Mouse (Mus musculus) layer of hippocampus, adult 2 months (tissue): ENCODE results near the gene Chmp2a. TPM values are rescaled to one million over a fixed set of nuclear protein-coding genes. Genes with fewer than 3 reads are reported as not detected.

Experiments
- DNase-seq, 2 experiments: peaks; one replicate each; pipeline ENCODE4 v3.0.0; 2022; ENCODE audit warnings: low spot score in 2 of 2
- H3K27ac ChIP-seq: fragments of 200-600 bp; 2 replicates; pipeline ENCODE4 v1.8.1; 2022
- H3K4me3 ChIP-seq: fragments of 200-600 bp; 2 replicates; pipeline ENCODE4 v1.8.1; 2022; ENCODE audit warnings: mild to moderate bottlenecking
- CTCF ChIP-seq: fragments of 200-600 bp; conservative IDR thresholded peaks from 2 replicates; pipeline ENCODE4 v1.8.1; 2022; ENCODE audit warnings: antibody characterized with exemption, mild to moderate bottlenecking, moderate library complexity
- total RNA-seq, 2 experiments: library from RNA; stranded (reverse); gene quantifications; 2 replicates each; pipeline ENCODE4 v1.2.3; 2021

The Chmp2a gene
- total RNA-seq, 2 experiments from 2014 or later: 133 to 141 TPM

DNA sequence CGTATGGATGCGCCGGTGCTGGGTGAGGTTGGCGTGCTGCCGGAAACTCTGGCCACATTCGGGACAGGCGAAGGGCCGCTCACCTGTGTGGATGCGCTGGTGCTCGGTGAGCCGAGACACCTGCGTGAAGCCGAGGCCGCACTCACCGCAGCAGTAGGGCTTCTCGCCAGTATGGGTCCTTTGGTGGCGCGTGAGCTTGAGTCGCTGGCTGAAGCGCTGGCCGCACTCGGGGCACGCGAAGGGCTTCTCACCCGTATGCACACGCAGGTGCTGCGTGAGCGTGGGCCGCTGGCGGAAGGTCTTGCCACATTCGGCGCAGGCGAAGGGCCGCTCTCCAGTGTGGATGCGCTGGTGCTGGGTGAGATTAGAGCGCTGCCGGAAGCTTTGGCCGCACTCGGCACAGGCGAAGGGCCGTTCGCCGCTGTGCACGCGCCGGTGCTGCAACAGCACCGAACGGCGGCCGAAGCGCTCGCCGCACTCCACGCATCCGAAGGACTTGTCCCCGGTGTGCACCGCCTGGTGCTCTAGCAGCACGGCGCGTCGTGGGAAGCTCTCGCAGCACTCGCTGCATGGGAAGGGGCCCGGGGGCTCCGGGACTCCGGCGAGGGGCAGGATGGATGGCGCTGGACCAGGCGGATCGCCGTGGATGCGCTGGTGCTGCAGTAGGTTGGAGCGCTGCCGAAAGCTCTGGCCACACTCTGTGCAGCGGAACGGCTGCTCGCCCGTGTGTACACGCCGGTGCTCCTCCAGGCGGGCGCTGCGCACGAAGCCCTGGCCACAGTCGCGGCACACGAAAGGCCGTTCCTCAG lies 9.0 kb upstream of the Chmp2a start:
- no peak for TF ChIP-seq CTCF
- Histone ChIP-seq H3K27ac (peak overlapping the region; percentile 90), H3K4me3 (peak overlapping the region; percentile 64)
- no peak for DNase-seq

DNA sequence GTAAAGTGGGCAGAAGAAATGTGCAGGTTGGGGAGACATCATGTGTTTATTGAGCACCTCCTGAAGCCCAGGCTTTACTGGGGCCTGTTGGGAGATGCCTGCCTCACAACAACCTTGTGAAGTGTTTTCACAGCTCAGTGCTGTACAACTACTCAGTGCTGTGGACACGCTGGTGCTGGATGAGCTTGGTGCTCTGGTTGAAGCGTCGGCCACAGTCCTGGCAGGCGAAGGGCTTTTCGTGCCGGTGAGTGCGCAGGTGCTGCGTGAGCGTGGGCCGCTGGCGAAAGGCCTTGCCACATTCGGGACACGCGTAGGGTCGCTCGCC lies 8.5 kb upstream of the Chmp2a start:
- no peak for DNase-seq
- Histone ChIP-seq H3K27ac (peak overlapping the region; percentile 90), H3K4me3 (peak overlapping the region; percentile 64)
- TF ChIP-seq CTCF: no peak

DNA sequence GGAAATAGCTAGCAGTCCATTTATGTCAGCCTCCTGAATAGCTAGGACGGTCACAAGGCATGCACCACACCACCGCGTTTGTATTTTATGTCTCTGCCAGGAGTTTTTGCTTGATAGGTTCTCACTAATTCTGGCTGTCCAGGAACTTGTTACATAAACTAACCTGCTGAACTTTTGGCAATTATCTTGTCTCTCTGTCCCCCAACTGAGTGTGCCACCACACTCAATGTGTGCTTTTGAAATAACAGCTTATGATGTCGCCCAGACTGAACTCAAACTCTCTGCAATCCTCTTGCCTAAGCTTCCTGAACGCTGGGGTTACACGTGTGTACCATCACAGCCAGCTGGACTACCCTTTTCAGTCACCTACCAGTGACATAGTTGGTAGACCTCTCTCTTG lies 7.9 kb upstream of the Chmp2a start:
- DNase-seq: no peak
- Histone ChIP-seq H3K4me3 (no peak overlapping the region), H3K27ac (no peak overlapping the region)
- TF ChIP-seq CTCF: no peak

DNA sequence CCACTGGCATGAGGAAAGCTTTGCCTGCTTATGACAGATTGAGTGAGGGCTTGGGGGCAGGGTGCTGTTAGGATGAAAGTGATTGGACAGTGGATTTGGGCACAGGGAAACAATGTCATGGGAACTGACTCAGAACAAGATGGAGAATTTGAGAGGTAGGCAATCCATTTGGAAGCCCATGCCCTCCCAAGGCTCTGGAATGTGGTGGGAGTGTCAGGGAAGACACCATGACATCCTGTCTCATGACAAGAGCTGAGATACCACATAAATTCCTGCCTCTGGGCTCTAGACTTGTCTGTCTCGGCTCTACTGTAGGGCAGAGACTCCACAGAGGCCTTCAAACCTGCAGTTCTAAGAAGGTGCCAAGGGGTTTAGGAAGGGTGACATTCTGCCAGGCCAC lies 6.6 kb upstream of the Chmp2a start:
- DNase-seq: no peak
- Histone ChIP-seq H3K27ac (no peak overlapping the region), H3K4me3 (no peak overlapping the region)
- TF ChIP-seq CTCF: no peak

DNA sequence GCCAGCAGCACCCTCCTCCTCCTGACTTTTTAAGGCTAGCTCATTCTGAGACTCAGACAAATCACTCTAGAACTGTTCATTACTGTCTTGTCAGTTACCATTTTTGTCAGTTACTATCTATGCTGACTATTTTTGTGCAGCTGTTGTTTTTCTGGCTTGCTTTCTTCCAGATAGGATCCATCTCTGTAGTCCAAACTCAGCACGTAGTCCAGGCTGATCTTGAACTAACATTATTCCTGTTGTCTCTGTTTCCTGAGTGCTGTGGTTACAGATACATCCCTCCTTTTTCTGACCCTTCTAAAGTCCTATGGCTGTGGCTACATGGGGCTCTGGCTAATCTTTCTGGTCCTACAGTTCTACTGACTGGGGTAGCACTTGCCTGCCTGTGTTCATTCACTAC lies 4.6 kb upstream of the Chmp2a start:
- Histone ChIP-seq H3K27ac (peak overlapping the region; percentile 99), H3K4me3 (peak overlapping the region; percentile 69; the same call in 1 of the 2 replicates)
- TF ChIP-seq CTCF: no peak
- no peak for DNase-seq

DNA sequence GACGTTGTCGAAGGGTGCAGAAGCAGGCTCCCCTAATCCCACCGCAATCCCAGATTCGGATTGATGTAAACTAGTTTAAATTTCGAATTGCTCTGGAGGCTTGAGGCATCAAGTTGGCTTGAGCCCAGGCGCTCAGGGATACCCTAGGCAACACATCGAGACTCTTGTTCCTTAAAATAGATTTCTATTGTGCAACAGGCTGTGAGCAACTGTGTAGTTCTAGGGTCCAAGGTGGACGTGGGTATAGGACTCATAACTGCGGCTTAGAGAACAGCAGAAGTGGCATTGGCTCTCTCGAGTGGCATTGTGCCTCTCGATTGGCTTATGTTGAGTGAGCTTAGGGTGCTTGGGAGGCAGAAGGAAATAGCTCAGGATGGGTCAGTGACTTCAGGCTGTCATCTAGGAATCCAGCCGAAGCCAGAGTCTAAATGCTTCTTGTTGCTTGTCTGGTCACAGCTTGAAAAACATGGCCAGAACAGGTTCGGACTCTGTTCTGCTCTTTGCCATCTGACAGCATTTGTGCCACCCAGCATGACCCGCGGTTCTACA lies 4.1 kb upstream of the Chmp2a start:
- DNase-seq: no peak
- H3K27ac ChIP-seq: peak overlapping the region; percentile 99
- TF ChIP-seq CTCF: no peak
- H3K4me3 ChIP-seq: peak overlapping the region; percentile 69

DNA sequence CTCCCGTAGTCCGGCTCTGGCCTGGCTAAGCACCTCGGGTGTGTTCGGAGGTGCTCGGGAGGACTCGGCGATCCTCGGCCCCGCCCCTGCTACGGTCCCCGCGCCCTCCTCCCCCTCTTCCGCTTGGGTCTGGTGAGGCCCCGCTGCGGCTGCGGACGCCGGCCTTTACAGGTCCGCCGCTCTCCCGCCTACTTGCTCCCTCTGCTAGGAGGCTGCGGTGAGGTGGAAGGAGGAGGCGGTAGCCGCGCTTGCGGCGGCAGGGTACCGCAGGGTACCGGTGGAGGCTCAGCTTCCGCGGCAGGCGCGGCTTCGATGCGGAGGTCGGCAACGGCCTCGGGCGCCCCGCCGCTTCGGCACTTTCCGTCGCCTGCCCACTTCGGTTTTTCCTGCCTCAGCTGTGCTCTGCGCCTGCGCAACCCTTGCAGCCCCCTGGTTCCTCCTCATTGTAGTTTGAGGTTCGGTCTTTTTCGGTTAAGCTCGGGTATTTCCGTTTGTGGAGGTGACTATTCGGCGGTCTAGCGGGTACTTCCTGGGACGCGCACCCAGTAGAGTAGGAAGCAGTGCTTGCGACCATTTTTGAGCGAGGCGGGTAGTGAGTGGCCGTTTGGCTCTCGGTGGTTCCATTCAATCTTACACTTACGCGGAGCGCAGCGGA lies 3.4 kb upstream of the Chmp2a start, which contains the start of gene Ube2m:
Gene Ube2m, minus strand, starts transcription at position 375 of the 655 bp plus-strand sequence.
- no peak for TF ChIP-seq CTCF
- Histone ChIP-seq H3K27ac (peak within 1 kb of the TSS; percentile 99), H3K4me3 (peak within 1 kb of the TSS; percentile 69)
- DNase-seq: peak; percentile 100

DNA sequence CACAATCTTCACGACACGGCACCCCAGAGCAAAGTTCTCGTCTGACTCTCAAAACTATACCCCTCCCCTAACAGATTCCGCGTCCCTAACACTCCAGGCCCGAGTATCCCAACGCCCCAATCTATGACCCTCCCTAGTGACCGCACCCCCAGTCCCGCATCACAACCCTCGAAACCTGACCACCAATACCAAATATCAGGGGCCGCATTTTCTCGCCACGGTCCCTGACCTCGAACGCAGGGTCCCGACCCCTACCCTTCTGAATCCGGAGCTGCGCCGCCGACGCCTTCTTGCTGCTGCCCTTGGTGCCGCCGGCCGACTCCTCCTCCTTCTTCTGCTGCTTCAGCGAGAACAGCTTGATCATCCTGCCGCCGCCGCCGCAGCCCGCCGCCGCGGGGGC lies 2.8 kb upstream of the Chmp2a start:
- Histone ChIP-seq H3K27ac (peak overlapping the region; percentile 99), H3K4me3 (peak overlapping the region; percentile 69)
- no peak for DNase-seq
- no peak for TF ChIP-seq CTCF

DNA sequence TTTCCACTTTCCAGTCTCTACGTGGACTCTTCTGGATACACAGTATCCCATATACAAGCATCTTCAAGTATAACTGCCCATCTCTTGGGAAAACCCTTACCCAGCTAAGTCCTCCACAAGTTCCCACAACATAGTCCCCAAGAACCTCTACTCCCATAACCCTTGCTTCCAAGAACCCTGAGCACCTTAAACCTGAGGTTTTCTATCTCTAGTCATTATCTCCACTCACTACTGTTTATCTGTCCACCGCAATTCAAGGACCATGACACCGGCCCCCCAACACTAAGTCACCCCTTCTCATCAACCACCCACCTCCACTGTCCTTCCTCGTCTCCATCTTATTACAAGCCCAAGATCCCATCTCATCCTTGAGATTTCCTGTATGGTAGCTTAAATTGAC lies 2.2 kb upstream of the Chmp2a start:
- H3K27ac ChIP-seq: peak overlapping the region; percentile 99
- peak overlapping the region; percentile 69 for H3K4me3 ChIP-seq
- DNase-seq: no peak
- TF ChIP-seq CTCF: no peak

DNA sequence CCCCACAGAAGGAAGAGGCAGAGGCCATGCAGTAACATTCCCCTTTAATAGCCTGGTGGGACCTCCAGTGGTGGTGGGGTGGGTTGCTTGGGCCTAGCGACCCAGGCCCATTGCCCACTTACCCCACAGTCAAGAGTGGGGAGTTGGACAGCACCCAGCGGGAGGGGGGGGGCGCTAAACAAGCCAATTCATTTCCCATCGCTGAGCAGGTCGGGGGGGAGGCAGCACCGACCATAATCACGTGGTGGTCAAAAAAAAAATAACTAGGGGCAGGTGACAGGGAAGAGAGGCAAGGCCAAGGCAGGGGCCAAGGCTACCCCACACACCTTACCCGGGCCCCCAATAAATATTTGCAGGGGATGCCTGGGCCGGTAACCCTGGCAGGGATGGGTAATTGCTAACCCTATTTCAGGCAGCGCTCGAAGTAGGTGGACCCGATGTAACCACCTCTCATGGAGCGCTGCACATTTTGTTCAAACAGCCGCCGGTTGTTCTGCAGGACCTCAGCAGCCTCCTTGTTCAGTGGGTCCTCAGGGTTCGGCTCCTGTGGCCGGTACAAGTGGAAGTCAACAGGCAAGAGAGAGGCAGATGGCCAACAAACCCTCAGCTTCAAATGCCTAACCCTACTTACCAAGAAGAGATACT lies 726 bp upstream of the Chmp2a start:
- Histone ChIP-seq H3K4me3 (peak overlapping the region; percentile 70), H3K27ac (peak overlapping the region; percentile 91)
- TF ChIP-seq CTCF: no peak
- no peak for DNase-seq

DNA sequence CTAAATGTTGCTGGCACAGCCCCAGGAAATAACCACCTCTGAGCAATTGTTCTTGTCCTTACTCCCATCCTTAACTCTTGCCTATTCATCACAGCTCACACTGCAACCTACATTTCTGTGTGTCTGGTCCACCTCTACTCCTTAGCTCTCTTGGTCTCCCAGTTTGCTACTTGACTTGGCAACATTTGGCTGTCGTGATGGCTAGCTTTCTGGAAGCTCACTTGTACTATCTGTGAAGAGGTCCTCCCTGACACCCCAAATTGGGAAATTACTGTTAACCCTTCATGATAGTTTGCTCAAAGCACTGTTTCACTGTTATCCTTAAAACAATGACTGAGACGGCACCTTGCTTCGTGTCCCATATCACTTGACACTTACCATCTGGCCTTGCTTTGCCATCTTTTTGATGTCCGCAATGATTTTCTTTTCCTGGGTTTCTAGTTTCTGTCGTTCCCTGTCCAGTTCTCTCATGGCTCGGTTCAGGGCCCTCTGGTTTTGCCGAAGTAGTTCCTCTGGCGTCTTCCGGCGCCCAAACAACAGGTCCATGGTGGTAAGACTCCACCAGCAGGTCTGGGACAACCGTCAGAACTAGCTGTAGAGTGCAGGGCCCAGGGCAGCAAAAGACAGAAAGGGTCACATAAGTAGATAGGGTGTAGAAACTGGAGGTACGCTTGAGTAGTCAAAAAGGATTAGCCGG lies 1.0 kb downstream of the Chmp2a start:
- no peak for DNase-seq
- H3K4me3 ChIP-seq: peak overlapping the region; percentile 70
- H3K27ac ChIP-seq: peak overlapping the region; percentile 91
- TF ChIP-seq CTCF: no peak

DNA sequence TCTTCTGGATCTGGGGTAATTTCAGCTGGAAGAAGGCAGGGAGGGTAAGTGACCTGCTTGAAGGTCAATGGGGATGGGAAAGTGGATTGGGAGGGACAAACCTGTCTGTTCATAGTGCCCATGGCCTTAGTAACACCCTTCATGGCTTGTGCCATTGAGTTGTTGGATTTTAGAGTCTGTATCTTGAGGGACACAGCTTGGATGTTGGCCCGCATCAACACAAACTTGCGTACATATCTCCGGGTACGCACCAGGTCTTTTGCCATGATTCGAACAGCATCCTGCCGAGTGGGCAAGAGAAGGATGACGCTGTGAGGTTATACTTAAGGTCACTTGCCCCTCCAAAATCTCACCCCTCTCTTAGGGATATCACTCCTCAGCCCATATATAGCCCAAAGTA lies 2.1 kb downstream of the Chmp2a start:
- no peak overlapping the region for H3K4me3 ChIP-seq
- no peak overlapping the region for H3K27ac ChIP-seq
- no peak for TF ChIP-seq CTCF
- no peak for DNase-seq

DNA sequence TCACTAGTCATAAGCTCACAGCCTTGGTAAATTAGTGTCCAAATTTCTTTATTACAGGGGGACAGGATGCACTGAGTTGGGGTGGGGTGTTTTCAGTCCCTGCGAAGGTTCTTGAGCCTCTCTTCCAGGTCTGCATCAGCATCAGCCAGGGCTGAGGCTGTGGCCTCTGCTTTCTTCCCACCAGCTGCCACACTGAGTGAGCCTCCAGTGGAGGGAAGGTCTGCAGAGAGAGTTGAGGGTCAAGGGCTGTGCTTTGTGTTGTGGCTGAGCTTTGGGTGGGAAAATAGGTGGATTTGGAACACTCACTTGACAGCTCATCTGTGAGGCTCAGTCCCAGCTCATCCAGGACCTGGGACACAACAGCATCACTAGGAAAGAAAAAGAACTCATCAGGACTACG lies 2.6 kb downstream of the Chmp2a start:
- Histone ChIP-seq H3K27ac (no peak overlapping the region), H3K4me3 (no peak overlapping the region)
- no peak for TF ChIP-seq CTCF
- no peak for DNase-seq
